Mouse (Mus musculus): ENCODE data around the gene Astn1. TPM values are rescaled to one million over a fixed set of nuclear protein-coding genes. Genes with fewer than 3 reads are reported as not detected.
A peak's percentile ranks its signal among the peaks of the same experiment; 100 is the strongest.

The Astn1 gene
- polyA plus RNA-seq, 1 experiment from 2014 or later: 53.6 TPM

DNA sequence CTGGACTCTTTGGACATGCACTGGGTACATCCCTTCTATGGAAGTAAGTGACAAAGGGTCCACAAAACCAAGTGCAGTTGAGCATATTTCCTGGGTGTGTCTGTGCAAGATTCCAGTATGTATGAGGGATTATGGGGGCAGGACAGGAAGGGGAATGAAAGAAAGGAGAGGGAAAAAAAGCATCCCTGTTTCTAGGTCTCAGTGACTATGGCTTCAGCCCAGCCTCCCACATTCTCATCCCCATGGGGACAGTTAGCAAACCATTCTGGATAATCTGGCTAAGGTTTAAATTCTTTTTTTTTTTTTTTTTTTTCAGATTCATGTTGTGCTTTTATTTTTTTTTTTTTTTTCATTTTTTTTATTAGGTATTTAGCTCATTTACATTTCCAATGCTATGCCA is 280.2 kb downstream of the Astn1 start:
- no peak overlapping the region for H3K9ac ChIP-seq
- H3K4me1 ChIP-seq (replicated peaks; ENCODE audit: control insufficient read depth, insufficient read depth, low read length): no peaks in the 10 kb centered on the region
- no peaks in the 10 kb centered on the region for H3K27me3 ChIP-seq (ENCODE audit: control insufficient read depth, insufficient read depth, low read length)
- H3K27ac ChIP-seq: no peak overlapping the region
- ATAC-seq (ENCODE audit: low FRiP score): no peak
- H3K4me3 ChIP-seq (replicated peaks; ENCODE audit: low read length): no peak overlapping the region
- no peaks in the 10 kb centered on the region for H3K9me3 ChIP-seq (ENCODE audit: control insufficient read depth, low read length)
- peaks cover 4% of the 10 kb centered on the region; the same call in 1 of the 2 replicates for H3K36me3 ChIP-seq (replicated peaks; ENCODE audit: control insufficient read depth, insufficient read depth)
- DNase-seq (ENCODE audit: low spot score): no peak
- no peak overlapping the region for H3K4me2 ChIP-seq (replicated peaks)

- no peak for DNase-seq (ENCODE audit: low spot score)
- Histone ChIP-seq H3K4me2 (replicated peaks) (no peak overlapping the region), H3K4me1 (replicated peaks; ENCODE audit: control insufficient read depth, insufficient read depth, low read length) (no peaks in the 10 kb centered on the region), H3K4me3 (replicated peaks; ENCODE audit: low read length) (no peak overlapping the region), H3K27me3 (ENCODE audit: control insufficient read depth, insufficient read depth, low read length) (no peaks in the 10 kb centered on the region), H3K36me3 (replicated peaks; ENCODE audit: control insufficient read depth, insufficient read depth) (peaks cover 11% of the 10 kb centered on the region), H3K27ac (no peak overlapping the region), H3K9ac (no peak overlapping the region), H3K9me3 (ENCODE audit: control insufficient read depth, low read length) (no peaks in the 10 kb centered on the region)
- 65% methylated on average over 2 of the region's 2 CpGs for WGBS
- no peak for ATAC-seq (ENCODE audit: low FRiP score)
These were observed 290.7 kb downstream of the Astn1 start for GRCm38 (mm10) chr1:158652799-158653198.

GRCm38 (mm10) chr1:158653808-158654520 is 291.9 kb downstream of the Astn1 start:
- Histone ChIP-seq H3K4me1 (replicated peaks; ENCODE audit: control insufficient read depth, insufficient read depth, low read length) (no peaks in the 10 kb centered on the region), H3K27me3 (ENCODE audit: control insufficient read depth, insufficient read depth, low read length) (no peaks in the 10 kb centered on the region), H3K9me3 (ENCODE audit: control insufficient read depth, low read length) (no peaks in the 10 kb centered on the region), H3K9ac (no peak overlapping the region), H3K4me2 (replicated peaks) (no peak overlapping the region), H3K36me3 (replicated peaks; ENCODE audit: control insufficient read depth, insufficient read depth) (peaks cover 22% of the 10 kb centered on the region), H3K4me3 (replicated peaks; ENCODE audit: low read length) (no peak overlapping the region), H3K27ac (no peak overlapping the region)
- ATAC-seq (ENCODE audit: low FRiP score) (peak; percentile 74), DNase-seq (ENCODE audit: low spot score) (peak; percentile 75)
- 22% methylated on average over 4 of the region's 4 CpGs for WGBS

GRCm38 (mm10) chr1:158654571-158655205 is 292.6 kb downstream of the Astn1 start:
- Histone ChIP-seq H3K4me3 (replicated peaks; ENCODE audit: low read length) (no peak overlapping the region), H3K4me2 (replicated peaks) (no peak overlapping the region), H3K9me3 (ENCODE audit: control insufficient read depth, low read length) (no peaks in the 10 kb centered on the region), H3K9ac (peak overlapping the region; percentile 21; the same call in 1 of the 2 replicates), H3K27me3 (ENCODE audit: control insufficient read depth, insufficient read depth, low read length) (no peaks in the 10 kb centered on the region), H3K36me3 (replicated peaks; ENCODE audit: control insufficient read depth, insufficient read depth) (peaks cover 26% of the 10 kb centered on the region), H3K27ac (no peak overlapping the region), H3K4me1 (replicated peaks; ENCODE audit: control insufficient read depth, insufficient read depth, low read length) (no peaks in the 10 kb centered on the region)
- WGBS: 42% methylated on average over 3 of the region's 3 CpGs
- DNase-seq (ENCODE audit: low spot score) (peak; percentile 78), ATAC-seq (ENCODE audit: low FRiP score) (peak; percentile 87)

- ATAC-seq (ENCODE audit: low FRiP score): no peak
These were observed 294.9 kb downstream of the Astn1 start for GRCm38 (mm10) chr1:158656986-158657385.

DNA sequence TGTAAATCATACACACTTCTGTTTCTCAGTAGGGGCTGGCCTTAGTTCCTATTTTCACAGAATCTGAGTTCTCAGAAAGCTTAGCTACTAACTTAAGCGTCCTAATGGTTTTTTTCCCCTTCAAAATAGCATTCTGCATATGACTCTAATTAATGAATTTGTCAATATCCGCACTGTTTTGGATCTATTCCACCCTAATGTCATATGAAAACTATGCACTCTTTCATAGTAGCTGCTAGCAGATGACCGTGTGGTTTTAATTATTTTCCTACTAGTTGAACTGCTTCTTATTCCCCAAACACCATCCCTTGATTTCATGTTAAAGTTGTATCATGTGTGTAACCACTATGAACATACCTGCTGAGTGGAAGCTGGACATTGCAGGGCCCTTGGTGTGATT is 303.9 kb downstream of the Astn1 start:
- H3K4me2 ChIP-seq (replicated peaks): no peak overlapping the region
- no peak overlapping the region for H3K27ac ChIP-seq
- H3K36me3 ChIP-seq (replicated peaks; ENCODE audit: control insufficient read depth, insufficient read depth): peaks cover 55% of the 10 kb centered on the region
- 93% methylated on average over 3 of the region's 3 CpGs for WGBS
- H3K9me3 ChIP-seq (ENCODE audit: control insufficient read depth, low read length): no peaks in the 10 kb centered on the region
- H3K9ac ChIP-seq: no peak overlapping the region
- DNase-seq (ENCODE audit: low spot score): no peak
- H3K27me3 ChIP-seq (ENCODE audit: control insufficient read depth, insufficient read depth, low read length): no peaks in the 10 kb centered on the region
- H3K4me1 ChIP-seq (replicated peaks; ENCODE audit: control insufficient read depth, insufficient read depth, low read length): no peaks in the 10 kb centered on the region
- ATAC-seq (ENCODE audit: low FRiP score): no peak
- H3K4me3 ChIP-seq (replicated peaks; ENCODE audit: low read length): no peak overlapping the region

More at GRCm38 (mm10) chr1:158656986-158657385, 294.9 kb downstream of the Astn1 start:
- H3K9ac ChIP-seq: no peak overlapping the region
- no peak overlapping the region for H3K4me3 ChIP-seq (replicated peaks; ENCODE audit: low read length)
- H3K9me3 ChIP-seq (ENCODE audit: control insufficient read depth, low read length): no peaks in the 10 kb centered on the region
- no peaks in the 10 kb centered on the region for H3K4me1 ChIP-seq (replicated peaks; ENCODE audit: control insufficient read depth, insufficient read depth, low read length)
- no peak overlapping the region for H3K27ac ChIP-seq
- no peaks in the 10 kb centered on the region for H3K27me3 ChIP-seq (ENCODE audit: control insufficient read depth, insufficient read depth, low read length)
- H3K4me2 ChIP-seq (replicated peaks): no peak overlapping the region
- DNase-seq (ENCODE audit: low spot score): no peak
- peaks cover 28% of the 10 kb centered on the region for H3K36me3 ChIP-seq (replicated peaks; ENCODE audit: control insufficient read depth, insufficient read depth)
- WGBS: 87% methylated on average over 6 of the region's 6 CpGs

- DNase-seq (ENCODE audit: low spot score) (peak; percentile 84), ATAC-seq (ENCODE audit: low FRiP score) (peak; percentile 83; the same call in 1 of the 2 replicates)
- no peak overlapping the region for H3K27ac ChIP-seq
- no peaks in the 10 kb centered on the region for H3K9me3 ChIP-seq (ENCODE audit: control insufficient read depth, low read length)
- H3K27me3 ChIP-seq (ENCODE audit: control insufficient read depth, insufficient read depth, low read length): no peaks in the 10 kb centered on the region
- 45% methylated on average over 3 of the region's 3 CpGs for WGBS
- H3K9ac ChIP-seq: no peak overlapping the region
- no peak overlapping the region for H3K4me2 ChIP-seq (replicated peaks)
- H3K36me3 ChIP-seq (replicated peaks; ENCODE audit: control insufficient read depth, insufficient read depth): peaks cover 55% of the 10 kb centered on the region
- no peaks in the 10 kb centered on the region for H3K4me1 ChIP-seq (replicated peaks; ENCODE audit: control insufficient read depth, insufficient read depth, low read length)
- no peak overlapping the region for H3K4me3 ChIP-seq (replicated peaks; ENCODE audit: low read length)
These were observed 308.0 kb downstream of the Astn1 start for GRCm38 (mm10) chr1:158669971-158670592.

DNA sequence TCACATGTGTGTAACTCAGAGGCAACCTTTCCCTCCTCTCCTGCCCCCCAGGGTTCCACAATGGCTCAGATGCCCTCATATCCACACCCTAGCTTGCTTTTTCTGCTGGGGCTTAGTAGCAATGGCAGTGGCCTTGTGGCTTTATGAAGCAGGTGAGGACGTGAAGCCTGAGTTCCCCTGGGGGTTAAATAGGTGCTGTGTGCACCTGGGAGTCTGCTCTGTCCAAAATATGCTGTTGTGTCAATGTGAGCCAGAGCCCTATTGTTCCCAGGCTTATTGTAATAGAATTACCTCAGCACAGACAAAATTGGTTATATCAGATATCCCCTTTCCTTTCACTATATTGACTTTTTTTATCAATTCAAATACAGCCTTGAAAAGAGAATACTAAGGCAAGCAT is 325.7 kb downstream of the Astn1 start:
- no peak for DNase-seq (ENCODE audit: low spot score)
- WGBS: 62% methylated on average over 1 of the region's 1 CpGs
- H3K9ac ChIP-seq: no peak overlapping the region

GRCm38 (mm10) chr1:158697423-158697822 is 335.4 kb downstream of the Astn1 start:
- H3K27me3 ChIP-seq (ENCODE audit: control insufficient read depth, insufficient read depth, low read length): no peaks in the 10 kb centered on the region
- no peak overlapping the region for H3K9ac ChIP-seq
- ATAC-seq (ENCODE audit: low FRiP score) (no peak), DNase-seq (ENCODE audit: low spot score) (no peak)
- H3K9me3 ChIP-seq (ENCODE audit: control insufficient read depth, low read length): no peaks in the 10 kb centered on the region
- H3K27ac ChIP-seq: no peak overlapping the region
- H3K36me3 ChIP-seq (replicated peaks; ENCODE audit: control insufficient read depth, insufficient read depth): no peaks in the 10 kb centered on the region
- no peak overlapping the region for H3K4me3 ChIP-seq (replicated peaks; ENCODE audit: low read length)
- H3K4me1 ChIP-seq (replicated peaks; ENCODE audit: control insufficient read depth, insufficient read depth, low read length): no peaks in the 10 kb centered on the region
- H3K4me2 ChIP-seq (replicated peaks): no peak overlapping the region
- WGBS: 73% methylated on average over 3 of the region's 3 CpGs

More for the DNA sequence above, 325.7 kb downstream of the Astn1 start:
- Histone ChIP-seq H3K36me3 (replicated peaks; ENCODE audit: control insufficient read depth, insufficient read depth) (peaks cover 61% of the 10 kb centered on the region), H3K4me3 (replicated peaks; ENCODE audit: low read length) (no peak overlapping the region), H3K4me2 (replicated peaks) (no peak overlapping the region), H3K27me3 (ENCODE audit: control insufficient read depth, insufficient read depth, low read length) (no peaks in the 10 kb centered on the region), H3K9me3 (ENCODE audit: control insufficient read depth, low read length) (no peaks in the 10 kb centered on the region), H3K4me1 (replicated peaks; ENCODE audit: control insufficient read depth, insufficient read depth, low read length) (no peaks in the 10 kb centered on the region), H3K27ac (no peak overlapping the region)
- no peak for ATAC-seq (ENCODE audit: low FRiP score)
